Mouse (Mus musculus): ENCODE measurements around the gene Mat2a. TPM values are rescaled to one million over a fixed set of nuclear protein-coding genes. Genes with fewer than 3 reads are reported as not detected.
"Not testable (repeated sequence)": the region's sequence is repeated elsewhere in the genome, so short reads cannot be mapped to it uniquely, and the experiment has no call there.

The Mat2a gene
- total RNA-seq, 1 experiment, result 407 TPM

GRCm38 (mm10) chr6:72466171-72466570 is 26.8 kb upstream of the Mat2a start:
- in situ Hi-C loops (cut with MboI; ENCODE audit: low sequenced_read_pairs in 2 of 2, unreplicated experiment in 2 of 2), result no loop called here
- Histone ChIP-seq H3K4me1 (ENCODE audit: control insufficient read depth in 2 of 2, insufficient read depth in 2 of 2, low read length in 2 of 2, poor library complexity in 1 of 2) (peaks cover 0 to 1% of the 10 kb centered on the region in 2 experiments; a peak in 1 of 4 replicates), H3K36me3 (ENCODE audit: control insufficient read depth, insufficient read depth, low read length, poor library complexity, severe bottlenecking) (no peaks in the 10 kb centered on the region), H3K4me3 (ENCODE audit: insufficient read depth in 1 of 2, low read depth in 1 of 2, low read length in 2 of 2, poor library complexity in 1 of 2, severe bottlenecking in 1 of 2) (no peak overlapping the region), H3K9me3 (ENCODE audit: control insufficient read depth, insufficient read depth, low read depth, low read length) (no peaks in the 10 kb centered on the region), H3K27ac (ENCODE audit: insufficient read depth, low read depth, low read length, poor library complexity, severe bottlenecking) (no peak overlapping the region), H3K9ac (ENCODE audit: insufficient read depth, low read depth, low read length, poor library complexity, severe bottlenecking) (no peak overlapping the region)
- no peak for DNase-seq (ENCODE audit: low read depth, low spot score)
- TF ChIP-seq CHD2 (IDR thresholded peaks at IDR 0.05; ENCODE audit: low read depth, low read length) (no peak), MAFK (IDR thresholded peaks at IDR 0.05; ENCODE audit: insufficient read depth, low read depth, low read length) (no peak), HCFC1 (IDR thresholded peaks at IDR 0.05; ENCODE audit: borderline replicate concordance, insufficient read depth, low read length) (no peak), ZC3H11A (IDR thresholded peaks at IDR 0.05; ENCODE audit: borderline replicate concordance, low read depth, low read length) (no peak), ZNF384 (IDR thresholded peaks at IDR 0.05; ENCODE audit: low read depth, low read length) (no peak)

GRCm38 (mm10) chr6:72465361-72466157 is 26.2 kb upstream of the Mat2a start:
- no peaks in the 10 kb centered on the region for H3K9me3 ChIP-seq (ENCODE audit: control insufficient read depth, insufficient read depth, low read depth, low read length)
- peaks cover 0 to 1% of the 10 kb centered on the region in 2 experiments; a peak in 1 of 4 replicates for H3K4me1 ChIP-seq (ENCODE audit: control insufficient read depth in 2 of 2, insufficient read depth in 2 of 2, low read length in 2 of 2, poor library complexity in 1 of 2)
- no peaks in the 10 kb centered on the region for H3K36me3 ChIP-seq (ENCODE audit: control insufficient read depth, insufficient read depth, low read length, poor library complexity, severe bottlenecking)
- H3K9ac ChIP-seq (ENCODE audit: insufficient read depth, low read depth, low read length, poor library complexity, severe bottlenecking), result no peak overlapping the region
- H3K4me3 ChIP-seq (ENCODE audit: insufficient read depth in 1 of 2, low read depth in 1 of 2, low read length in 2 of 2, poor library complexity in 1 of 2, severe bottlenecking in 1 of 2), result no peak overlapping the region
- TF ChIP-seq ZNF384 (IDR thresholded peaks at IDR 0.05; ENCODE audit: low read depth, low read length) (no peak), MAFK (IDR thresholded peaks at IDR 0.05; ENCODE audit: insufficient read depth, low read depth, low read length) (no peak), HCFC1 (IDR thresholded peaks at IDR 0.05; ENCODE audit: borderline replicate concordance, insufficient read depth, low read length) (no peak), ZC3H11A (IDR thresholded peaks at IDR 0.05; ENCODE audit: borderline replicate concordance, low read depth, low read length) (no peak), CHD2 (IDR thresholded peaks at IDR 0.05; ENCODE audit: low read depth, low read length) (no peak)
- no peak overlapping the region for H3K27ac ChIP-seq (ENCODE audit: insufficient read depth, low read depth, low read length, poor library complexity, severe bottlenecking)
- no peak for DNase-seq (ENCODE audit: low read depth, low spot score)
- in situ Hi-C loops (cut with MboI; ENCODE audit: low sequenced_read_pairs in 2 of 2, unreplicated experiment in 2 of 2), result no loop called here

- H3K36me3 ChIP-seq (ENCODE audit: control insufficient read depth, insufficient read depth, low read length, poor library complexity, severe bottlenecking); DNase-seq (ENCODE audit: low read depth, low spot score); H3K4me3 ChIP-seq (ENCODE audit: insufficient read depth in 1 of 2, low read depth in 1 of 2, low read length in 2 of 2, poor library complexity in 1 of 2, severe bottlenecking in 1 of 2); H3K9me3 ChIP-seq (ENCODE audit: control insufficient read depth, insufficient read depth, low read depth, low read length); H3K9ac ChIP-seq (ENCODE audit: insufficient read depth, low read depth, low read length, poor library complexity, severe bottlenecking); H3K27ac ChIP-seq (ENCODE audit: insufficient read depth, low read depth, low read length, poor library complexity, severe bottlenecking); H3K4me1 ChIP-seq (ENCODE audit: control insufficient read depth in 2 of 2, insufficient read depth in 2 of 2, low read length in 2 of 2, poor library complexity in 1 of 2); in situ Hi-C loops (cut with MboI; ENCODE audit: low sequenced_read_pairs in 2 of 2, unreplicated experiment in 2 of 2): not testable (repeated sequence)
Observed at GRCm38 (mm10) chr6:72462550-72463257, 23.3 kb upstream of the Mat2a start.

- no peak overlapping the region for H3K27ac ChIP-seq (ENCODE audit: insufficient read depth, low read depth, low read length, poor library complexity, severe bottlenecking)
- H3K9ac ChIP-seq (ENCODE audit: insufficient read depth, low read depth, low read length, poor library complexity, severe bottlenecking), result no peak overlapping the region
- no peak for DNase-seq (ENCODE audit: low read depth, low spot score)
- in situ Hi-C loops (cut with MboI; ENCODE audit: low sequenced_read_pairs in 2 of 2, unreplicated experiment in 2 of 2), result no loop called here
- TF ChIP-seq ZC3H11A (IDR thresholded peaks at IDR 0.05; ENCODE audit: borderline replicate concordance, low read depth, low read length) (no peak), HCFC1 (IDR thresholded peaks at IDR 0.05; ENCODE audit: borderline replicate concordance, insufficient read depth, low read length) (no peak), CHD2 (IDR thresholded peaks at IDR 0.05; ENCODE audit: low read depth, low read length) (no peak), ZNF384 (IDR thresholded peaks at IDR 0.05; ENCODE audit: low read depth, low read length) (no peak), MAFK (IDR thresholded peaks at IDR 0.05; ENCODE audit: insufficient read depth, low read depth, low read length) (no peak)
- no peaks in the 10 kb centered on the region for H3K9me3 ChIP-seq (ENCODE audit: control insufficient read depth, insufficient read depth, low read depth, low read length)
- no peak overlapping the region for H3K4me3 ChIP-seq (ENCODE audit: insufficient read depth in 1 of 2, low read depth in 1 of 2, low read length in 2 of 2, poor library complexity in 1 of 2, severe bottlenecking in 1 of 2)
- peaks cover 0 to 2% of the 10 kb centered on the region in 2 experiments; a peak in 1 of 4 replicates for H3K4me1 ChIP-seq (ENCODE audit: control insufficient read depth in 2 of 2, insufficient read depth in 2 of 2, low read length in 2 of 2, poor library complexity in 1 of 2)
- no peaks in the 10 kb centered on the region for H3K36me3 ChIP-seq (ENCODE audit: control insufficient read depth, insufficient read depth, low read length, poor library complexity, severe bottlenecking)
Observed at GRCm38 (mm10) chr6:72460036-72460801, 20.9 kb upstream of the Mat2a start.
